Mouse (Mus musculus) MEL (cell line): ENCODE results near the gene Tchhl1. TPM values are rescaled to one million over a fixed set of nuclear protein-coding genes. Genes with fewer than 3 reads are reported as not detected.

Source experiments
- DNase-seq: peaks from one replicate; pipeline ENCODE4 v3.0.0; 2011; ENCODE audit warnings: low read depth, low spot score
- H3K27ac ChIP-seq: 2 replicates; pipeline ENCODE4 v1.5.1; 2012; ENCODE audit warnings: low read depth, mild to moderate bottlenecking, control low read depth, low read length, moderate library complexity; ENCODE audit not compliant: control insufficient read depth
- H3K27me3 ChIP-seq, 2 experiments: fragments of 150-350 bp in 1 of 2; sonication (generic) in 1 of 2; 2 replicates each; pipeline ENCODE4 v1.6.1; 2012; ENCODE audit warnings: low read length in 2 of 2, mild to moderate bottlenecking in 2 of 2, improper control_type of control experiment in 1 of 2, moderate library complexity in 1 of 2; ENCODE audit not compliant: insufficient read depth in 2 of 2, control insufficient read depth in 1 of 2
- H3K36me3 ChIP-seq, 2 experiments: 2 replicates each; pipeline ENCODE4 v1.6.1; 2012 to 2014; ENCODE audit warnings: low read length in 2 of 2, improper control_type of control experiment in 1 of 2, inconsistent platforms in 1 of 2, mild to moderate bottlenecking in 1 of 2; ENCODE audit not compliant: insufficient read depth in 2 of 2, control insufficient read depth in 1 of 2
- H3K4me1 ChIP-seq, 2 experiments: fragments of 150-350 bp in 1 of 2; sonication (generic) in 1 of 2; 2 replicates each; pipeline ENCODE4 v1.6.1; 2012; ENCODE audit warnings: low read length in 2 of 2, improper control_type of control experiment in 1 of 2, mild to moderate bottlenecking in 1 of 2; ENCODE audit not compliant: insufficient read depth in 2 of 2, control insufficient read depth in 1 of 2
- H3K4me3 ChIP-seq, 2 experiments: fragments of 150-350 bp in 1 of 2; sonication (generic) in 1 of 2; 2 replicates each; pipeline ENCODE4 v1.5.1; 2012; ENCODE audit warnings: low read depth in 2 of 2, low read length in 2 of 2, mild to moderate bottlenecking in 2 of 2, moderate library complexity in 2 of 2, control low read depth in 1 of 2, improper control_type of control experiment in 1 of 2; ENCODE audit not compliant: control insufficient read depth in 1 of 2, insufficient read depth in 1 of 2
- H3K79me2 ChIP-seq: 2 replicates; pipeline ENCODE4 v1.6.1; 2012; ENCODE audit warnings: mild to moderate bottlenecking, low read length, moderate library complexity; ENCODE audit not compliant: control insufficient read depth, poor library complexity, insufficient read depth
- H3K9ac ChIP-seq: 2 replicates; pipeline ENCODE4 v1.6.1; 2012; ENCODE audit warnings: low read depth, mild to moderate bottlenecking, control low read depth, low read length, moderate library complexity; ENCODE audit not compliant: control insufficient read depth, poor library complexity, severe bottlenecking
- H3K9me3 ChIP-seq: fragments of 150-350 bp; sonication (generic); replicated peaks from 2 replicates; pipeline ENCODE4 v1.6.1; 2012; ENCODE audit warnings: mild to moderate bottlenecking, low read length, improper control_type of control experiment, moderate library complexity; ENCODE audit not compliant: insufficient read depth
- BHLHE40 ChIP-seq: IDR thresholded peaks from 2 replicates; pipeline ENCODE4 v1.6.1; 2012; ENCODE audit warnings: low read depth, mild to moderate bottlenecking, inconsistent platforms, low read length, improper control_type of control experiment, borderline replicate concordance
- CHD1 ChIP-seq: IDR thresholded peaks from 2 replicates; pipeline ENCODE4 v1.6.1; 2012; ENCODE audit warnings: low read depth, mild to moderate bottlenecking, inconsistent platforms, low read length, improper control_type of control experiment
- CHD2 ChIP-seq: IDR thresholded peaks from 2 replicates; pipeline ENCODE4 v1.6.1; 2011; ENCODE audit warnings: low read length, improper control_type of control experiment
- CTCF ChIP-seq, 3 experiments: IDR thresholded peaks in 2 of 3; conservative IDR thresholded peaks in 1 of 3; 2 replicates each; pipeline ENCODE4 v1.5.1; 2011 to 2012; ENCODE audit warnings: low read length in 3 of 3, low read depth in 2 of 3, mild to moderate bottlenecking in 2 of 3, improper control_type of control experiment in 1 of 3, inconsistent platforms in 1 of 3, mixed read lengths in 1 of 3, moderate library complexity in 1 of 3; ENCODE audit not compliant: control insufficient read depth in 1 of 3, insufficient read depth in 1 of 3, poor library complexity in 1 of 3, severe bottlenecking in 1 of 3
- ELF1 ChIP-seq: IDR thresholded peaks from 2 replicates; pipeline ENCODE4 v1.6.1; 2014; ENCODE audit warnings: low read depth, mild to moderate bottlenecking, inconsistent platforms, low read length, improper control_type of control experiment, moderate library complexity
- GABPA ChIP-seq: IDR thresholded peaks from 2 replicates; pipeline ENCODE4 v1.6.1; 2012; ENCODE audit warnings: low read depth, mild to moderate bottlenecking, inconsistent platforms, low read length, improper control_type of control experiment, moderate library complexity
- HCFC1 ChIP-seq: IDR thresholded peaks from 2 replicates; pipeline ENCODE4 v1.6.1; 2012; ENCODE audit warnings: low read depth, mild to moderate bottlenecking, inconsistent platforms, low read length, improper control_type of control experiment, moderate library complexity
- JUND ChIP-seq: IDR thresholded peaks from 2 replicates; pipeline ENCODE4 v1.6.1; 2011; ENCODE audit warnings: low read depth, mild to moderate bottlenecking, improper control_type of control experiment, low read length
- MAZ ChIP-seq: IDR thresholded peaks from 2 replicates; pipeline ENCODE4 v1.6.1; 2012; ENCODE audit warnings: low read depth, mild to moderate bottlenecking, inconsistent platforms, low read length, improper control_type of control experiment
- MEF2A ChIP-seq: IDR thresholded peaks from 2 replicates; pipeline ENCODE4 v1.6.1; 2014; ENCODE audit warnings: low read depth, mild to moderate bottlenecking, inconsistent platforms, low read length, improper control_type of control experiment; ENCODE audit not compliant: poor library complexity, insufficient replicate concordance, severe bottlenecking; ENCODE audit errors: extremely low read depth
- NELFE ChIP-seq: IDR thresholded peaks from 2 replicates; pipeline ENCODE4 v1.6.1; 2011; ENCODE audit warnings: low read depth, low read length, improper control_type of control experiment
- POLR2AphosphoS2 ChIP-seq: IDR thresholded peaks from 2 replicates; pipeline ENCODE4 v1.6.1; 2011; ENCODE audit warnings: low read length, improper control_type of control experiment
- POLR2AphosphoS5 ChIP-seq: IDR thresholded peaks from 2 replicates; pipeline ENCODE4 v1.6.1; 2012; ENCODE audit warnings: low read depth, borderline replicate concordance, mild to moderate bottlenecking, inconsistent platforms, low read length, moderate library complexity, mixed read lengths
- RCOR1 ChIP-seq: IDR thresholded peaks from 2 replicates; pipeline ENCODE4 v1.6.1; 2012; ENCODE audit warnings: low read depth, mild to moderate bottlenecking, inconsistent platforms, low read length, improper control_type of control experiment
- SIN3A ChIP-seq: IDR thresholded peaks from 2 replicates; pipeline ENCODE4 v1.6.1; 2012; ENCODE audit warnings: low read length, improper control_type of control experiment, inconsistent platforms
- SMC3 ChIP-seq: IDR thresholded peaks from 2 replicates; pipeline ENCODE4 v1.6.1; 2011; ENCODE audit warnings: low read depth, low read length, improper control_type of control experiment
- TBP ChIP-seq: IDR thresholded peaks from 2 replicates; pipeline ENCODE4 v1.8.0; 2011; ENCODE audit warnings: low read depth, low read length, improper control_type of control experiment
- TCF12 ChIP-seq: IDR thresholded peaks from 2 replicates; pipeline ENCODE4 v1.6.1; 2014; ENCODE audit warnings: low read depth, mild to moderate bottlenecking, inconsistent platforms, low read length, improper control_type of control experiment, moderate library complexity
- UBTF ChIP-seq: IDR thresholded peaks from 2 replicates; pipeline ENCODE4 v1.6.1; 2012; ENCODE audit warnings: low read depth, mild to moderate bottlenecking, inconsistent platforms, low read length, improper control_type of control experiment, moderate library complexity, borderline replicate concordance; ENCODE audit not compliant: insufficient read depth
- ZKSCAN1 ChIP-seq: IDR thresholded peaks from 2 replicates; pipeline ENCODE4 v1.6.1; 2012; ENCODE audit warnings: low read depth, mild to moderate bottlenecking, inconsistent platforms, low read length, improper control_type of control experiment, moderate library complexity
- ZNF384 ChIP-seq: IDR thresholded peaks from 2 replicates; pipeline ENCODE4 v1.6.1; 2012; ENCODE audit warnings: low read depth, mild to moderate bottlenecking, inconsistent platforms, low read length, improper control_type of control experiment
- polyA plus RNA-seq, 2 experiments: library from polyadenylated mRNA; stranded (reverse) in 1 of 2; unstranded in 1 of 2; fragments of >175 nt in 1 of 2; fragments of >200 nt in 1 of 2; gene quantifications; 2 replicates each; pipeline versions ENCODE4 v1.2.1 to v1.2.4; 2012; ENCODE audit warnings: low replicate concordance in 2 of 2, low read depth in 1 of 2; ENCODE audit not compliant: insufficient read length in 2 of 2, insufficient read depth in 1 of 2, missing spikeins in 1 of 2
- total RNA-seq: library from RNA; depleted of rRNA; stranded (reverse); fragments of 300-350 nt; gene quantifications from 2 replicates; pipeline ENCODE4 v1.2.3, GENCODE M21; 2012; rRNA removed

Gene Tchhl1
- total RNA-seq, result not detected in 2 replicates
- not detected for polyA plus RNA-seq

DNA sequence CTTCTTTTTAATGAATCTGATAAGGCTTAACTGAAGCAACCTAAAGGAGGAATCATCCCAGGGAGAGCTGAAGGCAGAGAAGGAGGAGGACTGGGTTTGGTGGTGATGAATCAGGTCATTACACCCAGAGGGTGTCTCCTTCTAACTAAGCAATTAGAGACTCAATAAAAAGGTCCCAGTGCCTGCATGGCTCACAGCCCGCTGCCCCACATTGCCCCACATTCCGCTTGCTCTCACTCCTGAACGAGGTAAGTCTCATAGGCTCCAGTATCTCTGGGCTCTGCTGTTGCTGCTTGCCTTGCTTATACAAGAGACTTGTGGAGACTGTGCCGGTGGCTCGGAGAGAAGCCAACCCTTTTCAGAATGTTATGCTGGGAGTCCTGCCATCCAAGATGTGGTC is at the start of gene Tchhl1:
Gene Tchhl1 (plus strand): TSS at position 194 of the 400 bp plus-strand sequence.
- no peak for DNase-seq
- no peak within 1 kb of the TSS for H3K9ac ChIP-seq

DNA sequence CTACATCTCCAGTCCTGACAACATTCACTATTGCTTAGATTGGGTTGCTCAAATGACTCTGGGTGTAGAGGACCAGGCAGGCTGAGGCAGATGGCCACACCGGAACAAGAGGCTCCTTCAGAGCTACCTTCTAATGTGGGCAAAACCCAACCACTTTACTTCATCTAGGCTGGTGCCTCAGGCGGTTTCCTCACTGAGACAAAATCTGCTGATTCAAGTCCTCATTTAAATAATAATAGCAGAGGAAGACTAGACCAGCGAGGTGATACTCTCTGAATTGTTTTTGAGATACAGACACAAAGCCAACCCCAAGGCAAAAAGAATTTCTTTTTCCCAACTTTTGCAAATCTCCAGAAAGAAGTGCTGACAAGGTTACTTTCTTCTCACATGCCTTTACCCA is 36.9 kb upstream of the Tchhl1 start:
- no peaks in the 10 kb centered on the region for H3K9me3 ChIP-seq
- H3K9ac ChIP-seq, result no peak overlapping the region
- H3K27me3 ChIP-seq, result no peaks in the 10 kb centered on the region
- no peaks in the 10 kb centered on the region for H3K4me1 ChIP-seq
- H3K36me3 ChIP-seq, result no peaks in the 10 kb centered on the region
- H3K27ac ChIP-seq, result no peak overlapping the region
- no peaks in the 10 kb centered on the region for H3K79me2 ChIP-seq
- TF ChIP-seq ZNF384, result no peak
- no peak for TF ChIP-seq TBP
- TF ChIP-seq SIN3A, result no peak
- TF ChIP-seq CHD2, result no peak
- no peak for TF ChIP-seq CHD1
- no peak for TF ChIP-seq HCFC1
- no peak for TF ChIP-seq NELFE
- TF ChIP-seq JUND, result no peak
- TF ChIP-seq RCOR1, result no peak
- no peak for TF ChIP-seq UBTF
- no peak for TF ChIP-seq TCF12
- no peak for TF ChIP-seq ZKSCAN1
- TF ChIP-seq ELF1, result no peak
- TF ChIP-seq POLR2AphosphoS5, result no peak
- no peak for TF ChIP-seq GABPA
- TF ChIP-seq, all 39 proteins: peak for 0
- H3K4me3 ChIP-seq, result no peak overlapping the region
- DNase-seq, result no peak

More for the DNA sequence above, at the start of gene Tchhl1:
- Histone ChIP-seq H3K36me3 (no peaks in the 10 kb centered on the region), H3K27ac (no peak within 1 kb of the TSS)
- TF ChIP-seq HCFC1, result no peak
- TF ChIP-seq BHLHE40, result no peak
- TF ChIP-seq TCF12, result no peak
- no peak for TF ChIP-seq CTCF (IDR thresholded peaks at IDR 0.05 in 2 of 3, conservative IDR thresholded peaks at IDR 0.05 in 1 of 3; ENCODE audit: control insufficient read depth in 1 of 3, insufficient read depth in 1 of 3, low read depth in 2 of 3, low read length in 3 of 3, poor library complexity in 1 of 3, severe bottlenecking in 1 of 3)
- no peak for TF ChIP-seq ZKSCAN1
- TF ChIP-seq SMC3, result no peak
- no peak for TF ChIP-seq POLR2AphosphoS2
- TF ChIP-seq UBTF, result no peak
- TF ChIP-seq MEF2A, result no peak
- no peak for TF ChIP-seq POLR2AphosphoS5
- TF ChIP-seq MAZ, result no peak
- TF ChIP-seq, all 39 proteins: peak for 0
- Histone ChIP-seq H3K27me3 (no peaks in the 10 kb centered on the region; a peak in 1 of 4 replicates), H3K4me3 (no peak within 1 kb of the TSS), H3K9me3 (no peaks in the 10 kb centered on the region), H3K79me2 (no peaks in the 10 kb centered on the region), H3K4me1 (no peaks in the 10 kb centered on the region)
